Mouse (Mus musculus) lung, embryonic 14.5 days (tissue): ENCODE measurements at regions not wholly inside any gene's neighbourhood (a gene's known extent, or its start where the extent isn't known, plus 50 kb on each side); places are given as distances from the start of the nearest gene placed in this dataset.

Experiments
- ATAC-seq: fragments of 200-750 bp; cut with Nextera tagmentation; 2 replicates; pipeline ENCODE4 v1.8.0; 2017; ENCODE audit warnings: mild to moderate bottlenecking, moderate TSS enrichment, moderate library complexity; ENCODE audit not compliant: insufficient read depth
- DNase-seq: peaks from one replicate; pipeline ENCODE4 v3.0.0-alpha.2; 2015
- H3K27ac ChIP-seq: fragments of 300-500 bp; sonication (generic); 2 replicates; pipeline ENCODE4 v1.5.1; 2014; ENCODE audit warnings: low read depth, mild to moderate bottlenecking, moderate library complexity
- H3K27me3 ChIP-seq: fragments of 300-500 bp; sonication (generic); 2 replicates; pipeline ENCODE4 v1.6.1; 2014; ENCODE audit warnings: low read length, control low read depth; ENCODE audit not compliant: insufficient read depth
- H3K36me3 ChIP-seq: fragments of 300-500 bp; sonication (generic); 2 replicates; pipeline ENCODE4 v1.6.1; 2014; ENCODE audit warnings: control low read depth; ENCODE audit not compliant: insufficient read depth
- H3K4me1 ChIP-seq: fragments of 300-500 bp; sonication (generic); 2 replicates; pipeline ENCODE4 v1.6.1; 2014; ENCODE audit warnings: antibody characterized with exemption, control low read depth; ENCODE audit not compliant: insufficient read depth
- H3K4me2 ChIP-seq: fragments of 300-500 bp; sonication (generic); 2 replicates; pipeline ENCODE4 v1.6.1; 2014; ENCODE audit warnings: mild to moderate bottlenecking
- H3K4me3 ChIP-seq: fragments of 300-500 bp; sonication (generic); 2 replicates; pipeline ENCODE4 v1.5.1; 2014; ENCODE audit warnings: low read depth, low read length
- H3K9ac ChIP-seq: fragments of 300-500 bp; sonication (generic); 2 replicates; pipeline ENCODE4 v1.6.1; 2014
- H3K9me3 ChIP-seq: fragments of 300-500 bp; sonication (generic); 2 replicates; pipeline ENCODE4 v1.6.1; 2016; ENCODE audit warnings: low read depth, low read length, control low read depth
- CTCF ChIP-seq: IDR thresholded peaks from 2 replicates; pipeline ENCODE4 v1.5.1; 2016; ENCODE audit warnings: antibody characterized with exemption, low read depth
- WGBS: fragments of 180-500 bp; shearing (Covaris S2); extraction: QIAGEN DNeasy Blood & Tissue Kit; methylation state at CpG from one replicate; pipeline ENCODE4 v1.1.7; 2014; 5-methylcytosine and 5-hydroxymethylcytosine counted together

GRCm38 (mm10) chr3:110460192-110460591 lies 209.4 kb upstream of the Prmt6 start:
- no peak overlapping the region for H3K4me2 ChIP-seq
- WGBS: 79% methylated on average over 2 of the region's 2 CpGs
- DNase-seq: no peak
- H3K9me3 ChIP-seq: no peaks in the 10 kb centered on the region
- no peaks in the 10 kb centered on the region for H3K36me3 ChIP-seq
- H3K27ac ChIP-seq: no peak overlapping the region
- no peak overlapping the region for H3K4me3 ChIP-seq
- no peak for ATAC-seq
- TF ChIP-seq CTCF: no peak
- no peaks in the 10 kb centered on the region for H3K4me1 ChIP-seq
- no peak overlapping the region for H3K9ac ChIP-seq
- no peaks in the 10 kb centered on the region for H3K27me3 ChIP-seq

- Histone ChIP-seq H3K36me3 (no peaks in the 10 kb centered on the region), H3K4me2 (no peak overlapping the region), H3K27ac (no peak overlapping the region), H3K9ac (no peak overlapping the region), H3K4me3 (no peak overlapping the region), H3K9me3 (no peaks in the 10 kb centered on the region), H3K4me1 (no peaks in the 10 kb centered on the region), H3K27me3 (no peaks in the 10 kb centered on the region)
- WGBS: 78% methylated on average over 2 of the region's 2 CpGs
- ATAC-seq (no peak), DNase-seq (no peak)
- TF ChIP-seq CTCF: no peak
These were observed 208.1 kb upstream of the Prmt6 start for GRCm38 (mm10) chr3:110458900-110459299.

DNA sequence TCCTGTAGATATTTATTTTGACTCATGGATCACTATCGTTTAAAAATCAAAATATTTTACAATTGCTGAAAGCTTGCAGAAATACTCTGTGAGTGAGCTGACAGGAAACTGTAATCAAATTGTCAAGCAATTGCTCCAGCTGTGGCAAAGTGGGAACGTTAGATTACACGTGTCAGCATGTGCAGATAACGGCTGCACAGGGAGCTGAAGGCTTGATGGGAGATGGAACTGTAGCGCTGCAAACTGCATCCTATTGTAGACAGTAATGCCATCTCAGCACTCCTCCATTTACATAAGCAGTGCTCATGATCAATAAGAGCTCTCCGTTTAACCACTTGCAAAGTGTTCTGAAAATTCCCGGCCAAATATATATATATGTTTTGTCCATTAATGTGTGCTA lies 201.7 kb upstream of the Prmt6 start:
- TF ChIP-seq CTCF: no peak
- Histone ChIP-seq H3K27ac (no peak overlapping the region), H3K27me3 (no peaks in the 10 kb centered on the region), H3K9ac (no peak overlapping the region), H3K4me3 (no peak overlapping the region), H3K9me3 (no peaks in the 10 kb centered on the region), H3K36me3 (no peaks in the 10 kb centered on the region), H3K4me2 (no peak overlapping the region), H3K4me1 (no peaks in the 10 kb centered on the region)
- DNase-seq: peak; percentile 8
- ATAC-seq: no peak
- 37% methylated on average over 7 of the region's 7 CpGs for WGBS
